8 mouse cellular contexts compared by ENCODE assay signal in genomic region chr3:85886636-85887238, GRCm38 (mm10). TPM values are rescaled to one million over a fixed set of nuclear protein-coding genes. Genes with fewer than 3 reads are reported as not detected.
A peak's percentile ranks its signal among the peaks of the same experiment; 100 is the strongest.
DNase-seq lines count a peak whose midpoint lies in the region; ATAC-seq and TF ChIP-seq lines count a peak whose summit lies in the region.

No protein-coding gene starts in this region.

- 2% methylated on average over 22 of the region's 22 CpGs for WGBS in kidney, embryonic 15.5 days
- 3% methylated on average over 22 of the region's 22 CpGs for WGBS in intestine, postnatal 0 days
- WGBS in midbrain, postnatal 0 days, result 3% methylated on average over 22 of the region's 22 CpGs

- H3K27me3 ChIP-seq in kidney, embryonic 15.5 days, result no peaks in the 10 kb centered on the region
- no peaks in the 10 kb centered on the region for H3K27me3 ChIP-seq in intestine, postnatal 0 days (replicated peaks; ENCODE audit: control insufficient read depth, insufficient read depth, low read length)
- peaks cover 22% of the 10 kb centered on the region for H3K27me3 ChIP-seq in midbrain, postnatal 0 days (ENCODE audit: insufficient read depth, low read length)

- H3K4me3 ChIP-seq in kidney, embryonic 15.5 days (replicated peaks), result peak overlapping the region; percentile 64
- peak overlapping the region; percentile 53 for H3K4me3 ChIP-seq in intestine, postnatal 0 days (ENCODE audit: low read depth, low read length)
- H3K4me3 ChIP-seq in midbrain, postnatal 0 days (ENCODE audit: low read depth, low read length), result peak overlapping the region; percentile 60

- H3K4me2 ChIP-seq in kidney, embryonic 15.5 days, result peak overlapping the region; percentile 90
- peak overlapping the region; percentile 72 for H3K4me2 ChIP-seq in intestine, postnatal 0 days (replicated peaks; ENCODE audit: low read depth)
- H3K4me2 ChIP-seq in midbrain, postnatal 0 days (ENCODE audit: low read depth, low read length, poor library complexity, severe bottlenecking), result peak overlapping the region; percentile 99

- no peaks in the 10 kb centered on the region for H3K36me3 ChIP-seq in kidney, embryonic 15.5 days
- no peaks in the 10 kb centered on the region for H3K36me3 ChIP-seq in intestine, postnatal 0 days (ENCODE audit: control insufficient read depth, insufficient read depth)
- no peaks in the 10 kb centered on the region for H3K36me3 ChIP-seq in midbrain, postnatal 0 days (ENCODE audit: insufficient read depth, low read length)

- peak overlapping the region; percentile 59 for H3K9ac ChIP-seq in kidney, embryonic 15.5 days
- H3K9ac ChIP-seq in intestine, postnatal 0 days (ENCODE audit: low read depth, low read length), result peak overlapping the region; percentile 69
- peak overlapping the region; percentile 29; the same call in 1 of the 2 replicates for H3K9ac ChIP-seq in midbrain, postnatal 0 days (replicated peaks; ENCODE audit: low read length, poor library complexity, severe bottlenecking)

- DNase-seq in kidney, postnatal 10 days, result no peak
- peak; percentile 24 for DNase-seq in adrenal gland, adult 8-10 months
- DNase-seq in heart, adult 11 months, result peak; percentile 92
- DNase-seq in midbrain, postnatal 0 days (ENCODE audit: low spot score), result no peak
- no peak for DNase-seq in layer of hippocampus, adult 9-11 months

- peak overlapping the region; percentile 85 for H3K27ac ChIP-seq in kidney, embryonic 15.5 days
- peak overlapping the region; percentile 84 for H3K27ac ChIP-seq in intestine, postnatal 0 days (ENCODE audit: low read depth, low read length)
- H3K27ac ChIP-seq in midbrain, postnatal 0 days (ENCODE audit: low read depth, low read length), result no peak overlapping the region

- no peak for TF ChIP-seq CTCF in intestine, postnatal 0 days (IDR thresholded peaks at IDR 0.05; ENCODE audit: low read depth)
- TF ChIP-seq CTCF in midbrain, postnatal 0 days (IDR thresholded peaks at IDR 0.05), result no peak

- no peaks in the 10 kb centered on the region for H3K9me3 ChIP-seq in kidney, embryonic 15.5 days (replicated peaks)
- no peaks in the 10 kb centered on the region for H3K9me3 ChIP-seq in intestine, postnatal 0 days (ENCODE audit: control insufficient read depth)
- no peaks in the 10 kb centered on the region for H3K9me3 ChIP-seq in midbrain, postnatal 0 days (ENCODE audit: low read length)

- ATAC-seq in kidney, embryonic 15.5 days (replicated peaks; ENCODE audit: low FRiP score), result peak; percentile 19; the same call in 1 of the 2 replicates
- peak; percentile 1; the same call in 1 of the 2 replicates for ATAC-seq in intestine, postnatal 0 days
- ATAC-seq in midbrain, postnatal 0 days (ENCODE audit: low FRiP score), result no peak
- no peak for ATAC-seq in granulocyte monocyte progenitor cell, adult 5-6 weeks (replicated peaks; ENCODE audit: poor library complexity, severe bottlenecking)

- peaks cover 31% of the 10 kb centered on the region for H3K4me1 ChIP-seq in kidney, embryonic 15.5 days
- no peaks in the 10 kb centered on the region for H3K4me1 ChIP-seq in intestine, postnatal 0 days (replicated peaks; ENCODE audit: control insufficient read depth, insufficient read depth, low read length)
- peaks cover 10% of the 10 kb centered on the region; the same call in 1 of the 2 replicates for H3K4me1 ChIP-seq in midbrain, postnatal 0 days (ENCODE audit: insufficient read depth, low read length)

RNA-seq across cellular contexts. Expression of gene Glt28d2, which starts 0.6 kb away (rescaled TPM):
- polyA plus RNA-seq in kidney, embryonic 15.5 days (2015; fragmentation: Nextera tagmentation; extraction: Ambion mirVana), result 2.2 and 2.9 TPM in 2 replicates
- 1 to 10 TPM; 1.9 to 3.7 (median 2.8) TPM for total RNA-seq in adrenal gland, adult 8-10 months (2022)
- polyA plus RNA-seq in intestine, postnatal 0 days (2015; fragmentation: Nextera tagmentation; extraction: Ambion mirVana), result 2.6 and 3.3 TPM in 2 replicates
- 0.16 and 0.33 TPM in 2 replicates for total RNA-seq in midbrain, postnatal 0 days (2014; rRNA removed)
- 0.21 and 0.42 TPM in 2 replicates for polyA plus RNA-seq in midbrain, postnatal 0 days (2015; fragmentation: Nextera tagmentation; extraction: Ambion mirVana)
- total RNA-seq in granulocyte monocyte progenitor cell, adult 5-6 weeks (2014; fragmentation: Nextera tagmentation), result not detected in 2 replicates
- total RNA-seq in granulocyte monocyte progenitor cell, adult 5-6 weeks (2017), result not detected in 2 replicates

RNA-seq across cellular contexts. Expression of gene Gm37240, which starts 0.6 kb away (rescaled TPM):
- 8.9 and 9.2 TPM in 2 replicates for polyA plus RNA-seq in kidney, embryonic 15.5 days (2015; fragmentation: Nextera tagmentation; extraction: Ambion mirVana)
- total RNA-seq in adrenal gland, adult 8-10 months (2022), result 1 to 10 TPM; 5.4 to 9.8 (median 7.2) TPM
- polyA plus RNA-seq in intestine, postnatal 0 days (2015; fragmentation: Nextera tagmentation; extraction: Ambion mirVana), result 3.3 and 4.5 TPM in 2 replicates
- total RNA-seq in midbrain, postnatal 0 days (2014; rRNA removed), result 1.9 and 2.2 TPM in 2 replicates
- 0.43 and 0.65 TPM in 2 replicates for polyA plus RNA-seq in midbrain, postnatal 0 days (2015; fragmentation: Nextera tagmentation; extraction: Ambion mirVana)
- total RNA-seq in granulocyte monocyte progenitor cell, adult 5-6 weeks (2014; fragmentation: Nextera tagmentation), result not detected in 2 replicates
- not detected in 2 replicates for total RNA-seq in granulocyte monocyte progenitor cell, adult 5-6 weeks (2017)

Comparison
In these comparisons a context has a peak if more than half of its experiments do, and no peak if none do; other contexts are left out.
1. ATAC-seq: peak in kidney, embryonic 15.5 days (single experiment) and intestine, postnatal 0 days (single experiment); none in midbrain, postnatal 0 days (single experiment) and granulocyte monocyte progenitor cell, adult 5-6 weeks (single experiment).
2. DNase-seq: peak in adrenal gland, adult 8-10 months (single experiment) and heart, adult 11 months (single experiment); none in kidney, postnatal 10 days (single experiment), midbrain, postnatal 0 days (single experiment) and layer of hippocampus, adult 9-11 months (single experiment).
3. Peak in every context shown above with its lines, with median percentiles within 50 percentile points of each other: H3K4me2 ChIP-seq, H3K4me3 ChIP-seq and H3K9ac ChIP-seq.